35 mouse cellular contexts compared by ENCODE assay signal in genomic region chr12:57515702-57516377, GRCm38 (mm10). TPM values are rescaled to one million over a fixed set of nuclear protein-coding genes. Genes with fewer than 3 reads are reported as not detected.
DNase-seq lines count a peak whose midpoint lies in the region; ATAC-seq and TF ChIP-seq lines count a peak whose summit lies in the region.
"Had no signal": no experiment of that assay in that cellular context is flagged by ENCODE, and none has a peak within 500 bp of the region (broad histone marks: within the 10 kb centered on the region; RNA-seq: fewer than 3 reads in every experiment).

No protein-coding gene starts in this region.

- peak; percentile 88 for DNase-seq in liver, adult 2 months (ENCODE audit: extremely low read depth, low read depth, low spot score)
- DNase-seq in liver, postnatal 0 days = no peak
- peak; percentile 33 for DNase-seq in ZHBTc4 (ENCODE audit: low read depth, low spot score)
- DNase-seq in ovary, adult 18-20 months (ENCODE audit: low spot score) = no peak
- DNase-seq in limb, embryonic 10.5 days (ENCODE audit: low spot score) = no peak
- DNase-seq: adrenal gland, adult 8-10 months; cerebellum, adult 8-10 months; cerebellum, postnatal 25 days; gastrocnemius, adult 2 months; gastrocnemius, postnatal 36 days; heart, postnatal 10 days; kidney, adult 2 months; kidney, postnatal 36 days; liver, embryonic 13.5 days; lung, embryonic 14.5 days; lung, postnatal 4 days; thymus, adult 2 months; thymus, postnatal 4 days had no signal

- H3K4me2 ChIP-seq in liver, postnatal 0 days (ENCODE audit: low read depth, low read length) = no peak overlapping the region
- H3K4me2 ChIP-seq in stomach, embryonic 14.5 days (replicated peaks; ENCODE audit: low read depth, low read length) = no peak overlapping the region
- no peak overlapping the region for H3K4me2 ChIP-seq in forebrain, embryonic 16.5 days (ENCODE audit: low read length)
- H3K4me2 ChIP-seq: embryonic facial prominence, embryonic 15.5 days; forebrain, embryonic 13.5 days; heart, embryonic 13.5 days; hindbrain, embryonic 14.5 days; liver, embryonic 13.5 days; lung, embryonic 14.5 days; midbrain, embryonic 13.5 days had no signal

- WGBS in liver, adult 2 months = 26% methylated on average over 12 of the region's 12 CpGs
- WGBS in liver, postnatal 0 days (ENCODE audit: insufficient replicate concordance) = 48% methylated on average over 12 of the region's 12 CpGs
- WGBS in stomach, embryonic 14.5 days = 43% methylated on average over 12 of the region's 12 CpGs
- WGBS in forebrain, embryonic 16.5 days = 44% methylated on average over 12 of the region's 12 CpGs
- 60% methylated on average over 12 of the region's 12 CpGs for WGBS in limb, embryonic 10.5 days

- H3K79me2 ChIP-seq in liver, adult 2 months (ENCODE audit: control insufficient read depth, insufficient read depth, low read length) = no peaks in the 10 kb centered on the region

- peak overlapping the region; percentile 56 for H3K27ac ChIP-seq in liver, adult 2 months (replicated peaks; ENCODE audit: insufficient read depth, low read depth, low read length)
- H3K27ac ChIP-seq in liver, postnatal 0 days (ENCODE audit: low read depth) = no peak overlapping the region
- H3K27ac ChIP-seq in stomach, embryonic 14.5 days (ENCODE audit: low read length) = peak overlapping the region; percentile 74; the same call in 1 of the 2 replicates
- no peak overlapping the region for H3K27ac ChIP-seq in forebrain, embryonic 16.5 days (ENCODE audit: low read length)
- H3K27ac ChIP-seq in limb, embryonic 10.5 days = no peak overlapping the region
- H3K27ac ChIP-seq: embryonic facial prominence, embryonic 10.5 days; embryonic facial prominence, embryonic 15.5 days; forebrain, embryonic 13.5 days; gastrocnemius, adult 2 months; heart, embryonic 13.5 days; hindbrain, embryonic 14.5 days; layer of hippocampus, adult 2 months; liver, embryonic 13.5 days; midbrain, embryonic 13.5 days had no signal

- H3K9ac ChIP-seq in liver, adult 2 months (ENCODE audit: low read depth, low read length) = peak overlapping the region; percentile 52
- H3K9ac ChIP-seq in liver, postnatal 0 days (replicated peaks) = no peak overlapping the region
- no peak overlapping the region for H3K9ac ChIP-seq in stomach, embryonic 14.5 days (replicated peaks; ENCODE audit: low read depth, low read length)
- no peak overlapping the region for H3K9ac ChIP-seq in forebrain, embryonic 16.5 days (replicated peaks; ENCODE audit: low read depth, low read length)
- H3K9ac ChIP-seq: embryonic facial prominence, embryonic 15.5 days; forebrain, embryonic 13.5 days; heart, embryonic 13.5 days; hindbrain, embryonic 14.5 days; liver, embryonic 13.5 days; lung, embryonic 14.5 days; midbrain, embryonic 13.5 days had no signal

- no peaks in the 10 kb centered on the region for H3K4me1 ChIP-seq in liver, adult 2 months (ENCODE audit: control insufficient read depth, insufficient read depth, low read length)
- no peaks in the 10 kb centered on the region for H3K4me1 ChIP-seq in liver, postnatal 0 days (ENCODE audit: insufficient read depth)
- peaks cover 35% of the 10 kb centered on the region for H3K4me1 ChIP-seq in E14TG2a.4 (replicated peaks; ENCODE audit: low read depth, low read length)
- no peaks in the 10 kb centered on the region for H3K4me1 ChIP-seq in stomach, embryonic 14.5 days (ENCODE audit: control insufficient read depth, insufficient read depth, low read length)
- H3K4me1 ChIP-seq in forebrain, embryonic 16.5 days (replicated peaks; ENCODE audit: control insufficient read depth, insufficient read depth, low read length) = no peaks in the 10 kb centered on the region
- no peaks in the 10 kb centered on the region for H3K4me1 ChIP-seq in limb, embryonic 10.5 days
- H3K4me1 ChIP-seq: embryonic facial prominence, embryonic 10.5 days; embryonic facial prominence, embryonic 15.5 days; forebrain, embryonic 13.5 days; heart, embryonic 13.5 days; liver, embryonic 13.5 days; megakaryocyte, embryonic 14.5 days; midbrain, embryonic 13.5 days had no signal

- no peaks in the 10 kb centered on the region for H3K27me3 ChIP-seq in liver, adult 2 months (ENCODE audit: control insufficient read depth, insufficient read depth, low read length)
- H3K27me3 ChIP-seq in liver, postnatal 0 days (ENCODE audit: insufficient read depth, low read length) = no peaks in the 10 kb centered on the region
- H3K27me3 ChIP-seq in E14TG2a.4 (ENCODE audit: insufficient read depth, low read length) = peaks cover 6% of the 10 kb centered on the region
- no peaks in the 10 kb centered on the region for H3K27me3 ChIP-seq in stomach, embryonic 14.5 days (ENCODE audit: control insufficient read depth, insufficient read depth, low read length)
- no peaks in the 10 kb centered on the region for H3K27me3 ChIP-seq in forebrain, embryonic 16.5 days (replicated peaks; ENCODE audit: control insufficient read depth, insufficient read depth, low read length)
- no peaks in the 10 kb centered on the region for H3K27me3 ChIP-seq in limb, embryonic 10.5 days (ENCODE audit: low read depth, poor library complexity, severe bottlenecking)
- H3K27me3 ChIP-seq: embryonic facial prominence, embryonic 15.5 days; forebrain, embryonic 13.5 days; heart, embryonic 13.5 days; megakaryocyte, embryonic 14.5 days had no signal

- TF ChIP-seq CTCF in liver, adult 2 months (IDR thresholded peaks at IDR 0.05; ENCODE audit: low read depth, low read length) = no peak
- no peak for TF ChIP-seq CTCF in liver, postnatal 0 days (IDR thresholded peaks at IDR 0.05; ENCODE audit: low read depth)
- no peak for TF ChIP-seq CTCF in E14TG2a.4 (conservative IDR thresholded peaks at IDR 0.05; ENCODE audit: low read length)

- H3K36me3 ChIP-seq in liver, adult 2 months (ENCODE audit: control insufficient read depth, insufficient read depth, low read length) = no peaks in the 10 kb centered on the region
- H3K36me3 ChIP-seq in liver, postnatal 0 days (replicated peaks; ENCODE audit: insufficient read depth, low read length) = no peaks in the 10 kb centered on the region
- H3K36me3 ChIP-seq in E14TG2a.4 (ENCODE audit: insufficient read depth, low read length) = no peaks in the 10 kb centered on the region
- H3K36me3 ChIP-seq in stomach, embryonic 14.5 days (ENCODE audit: control insufficient read depth, insufficient read depth, low read length) = no peaks in the 10 kb centered on the region
- H3K36me3 ChIP-seq in forebrain, embryonic 16.5 days (ENCODE audit: control insufficient read depth, insufficient read depth) = no peaks in the 10 kb centered on the region
- H3K36me3 ChIP-seq in limb, embryonic 10.5 days = no peaks in the 10 kb centered on the region
- H3K36me3 ChIP-seq: embryonic facial prominence, embryonic 10.5 days; embryonic facial prominence, embryonic 15.5 days; heart, embryonic 13.5 days; liver, embryonic 13.5 days; midbrain, embryonic 13.5 days had no signal

- H3K4me3 ChIP-seq in liver, adult 2 months (ENCODE audit: insufficient read depth, low read depth, low read length) = no peak overlapping the region; the same call in 1 of the 2 replicates
- no peak overlapping the region for H3K4me3 ChIP-seq in liver, postnatal 0 days (ENCODE audit: low read depth, low read length)
- H3K4me3 ChIP-seq in E14TG2a.4 (replicated peaks; ENCODE audit: low read length) = peak overlapping the region; percentile 32; the same call in 1 of the 2 replicates
- H3K4me3 ChIP-seq in stomach, embryonic 14.5 days (ENCODE audit: low read depth, low read length) = no peak overlapping the region
- H3K4me3 ChIP-seq in forebrain, embryonic 16.5 days (replicated peaks; ENCODE audit: low read length) = no peak overlapping the region
- H3K4me3 ChIP-seq in limb, embryonic 10.5 days = no peak overlapping the region
- H3K4me3 ChIP-seq: embryonic facial prominence, embryonic 10.5 days; embryonic facial prominence, embryonic 15.5 days; forebrain, embryonic 13.5 days; gastrocnemius, adult 2 months; heart, embryonic 13.5 days; layer of hippocampus, adult 2 months; liver, embryonic 13.5 days; megakaryocyte, embryonic 14.5 days; midbrain, embryonic 13.5 days had no signal

- TF ChIP-seq POLR2A in liver, adult 2 months (IDR thresholded peaks at IDR 0.05; ENCODE audit: extremely low read depth, insufficient read depth, low read length) = no peak

- ATAC-seq in liver, postnatal 0 days = no peak
- ATAC-seq in stomach, embryonic 14.5 days (ENCODE audit: insufficient number of reproducible peaks, insufficient read depth, low FRiP score, low read depth) = peak; percentile 71
- no peak for ATAC-seq in forebrain, embryonic 16.5 days
- ATAC-seq: forebrain, embryonic 13.5 days; midbrain, embryonic 13.5 days had no signal

- TF ChIP-seq EP300 in liver, postnatal 0 days (IDR thresholded peaks at IDR 0.05; ENCODE audit: low read depth) = no peak

- no peaks in the 10 kb centered on the region for H3K9me3 ChIP-seq in liver, postnatal 0 days (ENCODE audit: low read length)
- H3K9me3 ChIP-seq in E14TG2a.4 (ENCODE audit: low read length) = no peaks in the 10 kb centered on the region
- H3K9me3 ChIP-seq in stomach, embryonic 14.5 days (ENCODE audit: control insufficient read depth, low read depth, low read length) = no peaks in the 10 kb centered on the region
- H3K9me3 ChIP-seq in forebrain, embryonic 16.5 days (ENCODE audit: control insufficient read depth, low read length) = no peaks in the 10 kb centered on the region
- H3K9me3 ChIP-seq in limb, embryonic 10.5 days (replicated peaks) = no peaks in the 10 kb centered on the region
- H3K9me3 ChIP-seq: embryonic facial prominence, embryonic 10.5 days; embryonic facial prominence, embryonic 15.5 days; forebrain, embryonic 13.5 days; heart, embryonic 13.5 days; liver, embryonic 13.5 days; megakaryocyte, embryonic 14.5 days; midbrain, embryonic 13.5 days had no signal

RNA-seq across cellular contexts. Expression of gene Foxa1, which starts 30.9 kb away (rescaled TPM):
- 4.1 and 5.2 TPM in 2 replicates for total RNA-seq in liver, adult 2 months (2014; rRNA removed)
- polyA plus RNA-seq in liver, adult 2 months (2012; rRNA removed) = 11.8 and 15.2 TPM in 2 replicates
- 1.5 and 2.3 TPM in 2 replicates for polyA plus RNA-seq in liver, postnatal 0 days (2015; fragmentation: Nextera tagmentation; extraction: Ambion mirVana)
- polyA plus RNA-seq in stomach, embryonic 14.5 days (2014; fragmentation: Nextera tagmentation; extraction: Ambion mirVana) = 19.6 and 20.0 TPM in 2 replicates
- 0.16 TPM in 1 of 2 replicates, not detected in the other for polyA plus RNA-seq in forebrain, embryonic 16.5 days (2015; fragmentation: Nextera tagmentation; extraction: Ambion mirVana)
- polyA plus RNA-seq in limb, embryonic 10.5 days (2016; fragmentation: Nextera tagmentation; extraction: Ambion mirVana) = 0.08 TPM in 1 of 2 replicates, not detected in the other
- total RNA-seq: adrenal gland, adult 8-10 months; gastrocnemius, adult 2 months; gastrocnemius, postnatal 36 days; heart, postnatal 10 days; hematopoietic stem cell, adult 5-6 weeks; layer of hippocampus, adult 2 months; layer of hippocampus, postnatal 14 days; left cerebral cortex, postnatal 36 days; neutrophil, adult 5-6 weeks had no signal

RNA-seq across cellular contexts. Expression of gene Ttc6, which starts 48.1 kb away (rescaled TPM):
- total RNA-seq in liver, adult 2 months (2014; rRNA removed) = 1.0 and 1.1 TPM in 2 replicates
- 0.87 and 1.0 TPM in 2 replicates for polyA plus RNA-seq in liver, adult 2 months (2012; rRNA removed)
- 0.08 and 0.09 TPM in 2 replicates for polyA plus RNA-seq in liver, postnatal 0 days (2015; fragmentation: Nextera tagmentation; extraction: Ambion mirVana)
- 9.0 and 11.4 TPM in 2 replicates for polyA plus RNA-seq in stomach, embryonic 14.5 days (2014; fragmentation: Nextera tagmentation; extraction: Ambion mirVana)
- 0.16 and 0.18 TPM in 2 replicates for polyA plus RNA-seq in forebrain, embryonic 16.5 days (2015; fragmentation: Nextera tagmentation; extraction: Ambion mirVana)
- 0.04 and 0.05 TPM in 2 replicates for polyA plus RNA-seq in limb, embryonic 10.5 days (2016; fragmentation: Nextera tagmentation; extraction: Ambion mirVana)
- total RNA-seq: adrenal gland, adult 8-10 months; adrenal gland, postnatal 4 days; gastrocnemius, adult 2 months; gastrocnemius, postnatal 36 days; heart, adult 8-10 months; heart, postnatal 10 days; hematopoietic stem cell, adult 5-6 weeks; neutrophil, adult 5-6 weeks had no signal

Comparison
In these comparisons a context has a peak if more than half of its experiments do, and no peak if none do; other contexts are left out.
1. DNase-seq: peak in liver, adult 2 months (single experiment) and ZHBTc4 (single experiment); none in liver, postnatal 0 days (single experiment), ovary, adult 18-20 months (single experiment) and limb, embryonic 10.5 days (single experiment).
2. H3K27ac ChIP-seq: peak in liver, adult 2 months (single experiment) and stomach, embryonic 14.5 days (single experiment); none in liver, postnatal 0 days (single experiment), forebrain, embryonic 16.5 days (single experiment) and limb, embryonic 10.5 days (single experiment).